Mouse (Mus musculus) lung, postnatal 0 days (tissue): ENCODE results near the gene Tmem117.

Source experiments
- CTCF ChIP-seq: IDR thresholded peaks from 2 replicates; pipeline ENCODE4 v1.5.1; 2016; ENCODE audit warnings: antibody characterized with exemption, mild to moderate bottlenecking
- EP300 ChIP-seq: IDR thresholded peaks from 2 replicates; pipeline ENCODE4 v1.6.1; 2016; ENCODE audit warnings: antibody characterized with exemption, mild to moderate bottlenecking, control low read depth

- no peak for TF ChIP-seq EP300
- TF ChIP-seq CTCF, result no peak
Observed at GRCm38 (mm10) chr15:95028862-95029486, 399.9 kb downstream of the Tmem117 start.
